31 mouse cellular contexts compared by ENCODE assay signal in genomic region chr2:181653523-181653922, GRCm38 (mm10). TPM values are rescaled to one million over a fixed set of nuclear protein-coding genes. Genes with fewer than 3 reads are reported as not detected.
DNase-seq lines count a peak whose midpoint lies in the region; ATAC-seq and TF ChIP-seq lines count a peak whose summit lies in the region.
"Had no signal": no experiment of that assay in that cellular context is flagged by ENCODE, and none has a peak within 500 bp of the region (broad histone marks: within the 10 kb centered on the region; RNA-seq: fewer than 3 reads in every experiment).

No protein-coding gene starts in this region.

- no peak overlapping the region for H3K4me3 ChIP-seq in heart, embryonic 13.5 days
- H3K4me3 ChIP-seq in heart, embryonic 10.5 days = no peak overlapping the region
- no peak overlapping the region for H3K4me3 ChIP-seq in stomach, embryonic 15.5 days (replicated peaks)
- no peak overlapping the region for H3K4me3 ChIP-seq in stomach, postnatal 0 days (ENCODE audit: low read depth, low read length)
- H3K4me3 ChIP-seq in stomach, embryonic 16.5 days (replicated peaks; ENCODE audit: low read length) = no peak overlapping the region
- H3K4me3 ChIP-seq: embryonic facial prominence, embryonic 12.5 days; embryonic facial prominence, embryonic 15.5 days; gastrocnemius, adult 2 months; hindbrain, embryonic 10.5 days; hindbrain, embryonic 15.5 days had no signal

- TF ChIP-seq CTCF in stomach, postnatal 0 days (IDR thresholded peaks at IDR 0.05; ENCODE audit: low read depth) = no peak

- 86% methylated on average over 1 of the region's 1 CpGs for WGBS in heart, embryonic 13.5 days
- WGBS in heart, embryonic 10.5 days = 82% methylated on average over 1 of the region's 1 CpGs
- 72% methylated on average over 1 of the region's 1 CpGs for WGBS in stomach, embryonic 15.5 days
- 94% methylated on average over 1 of the region's 1 CpGs for WGBS in stomach, postnatal 0 days
- WGBS in large intestine, adult 2 months = 33% methylated on average over 1 of the region's 1 CpGs
- 89% methylated on average over 1 of the region's 1 CpGs for WGBS in stomach, embryonic 16.5 days

- no peak for TF ChIP-seq EP300 in stomach, postnatal 0 days (optimal IDR thresholded peaks at IDR 0.05)

- H3K9me3 ChIP-seq in heart, embryonic 13.5 days = no peaks in the 10 kb centered on the region
- no peaks in the 10 kb centered on the region for H3K9me3 ChIP-seq in heart, embryonic 10.5 days
- H3K9me3 ChIP-seq in stomach, embryonic 15.5 days = no peaks in the 10 kb centered on the region
- no peaks in the 10 kb centered on the region for H3K9me3 ChIP-seq in stomach, postnatal 0 days (ENCODE audit: control insufficient read depth, low read length)
- H3K9me3 ChIP-seq in stomach, embryonic 16.5 days (replicated peaks; ENCODE audit: control insufficient read depth, low read length) = no peaks in the 10 kb centered on the region
- H3K9me3 ChIP-seq: embryonic facial prominence, embryonic 12.5 days; embryonic facial prominence, embryonic 15.5 days; hindbrain, embryonic 10.5 days; hindbrain, embryonic 15.5 days had no signal

- peaks cover 21% of the 10 kb centered on the region for H3K4me1 ChIP-seq in heart, embryonic 13.5 days
- peaks cover 5% of the 10 kb centered on the region; the same call in 1 of the 2 replicates for H3K4me1 ChIP-seq in heart, embryonic 10.5 days
- no peaks in the 10 kb centered on the region; the same call in 1 of the 2 replicates for H3K4me1 ChIP-seq in stomach, embryonic 15.5 days
- H3K4me1 ChIP-seq in stomach, postnatal 0 days (replicated peaks; ENCODE audit: control insufficient read depth, insufficient read depth) = no peaks in the 10 kb centered on the region
- H3K4me1 ChIP-seq in stomach, embryonic 16.5 days (ENCODE audit: control insufficient read depth, insufficient read depth, low read length) = no peaks in the 10 kb centered on the region
- H3K4me1 ChIP-seq: embryonic facial prominence, embryonic 12.5 days; hindbrain, embryonic 10.5 days; hindbrain, embryonic 15.5 days had no signal

- H3K27ac ChIP-seq in heart, embryonic 13.5 days (replicated peaks) = no peak overlapping the region
- H3K27ac ChIP-seq in heart, embryonic 10.5 days = no peak overlapping the region
- H3K27ac ChIP-seq in stomach, embryonic 15.5 days = no peak overlapping the region
- no peak overlapping the region for H3K27ac ChIP-seq in stomach, postnatal 0 days (replicated peaks)
- H3K27ac ChIP-seq in stomach, embryonic 16.5 days (ENCODE audit: low read length) = no peak overlapping the region
- H3K27ac ChIP-seq: embryonic facial prominence, embryonic 12.5 days; embryonic facial prominence, embryonic 15.5 days; gastrocnemius, adult 2 months; hindbrain, embryonic 10.5 days; hindbrain, embryonic 15.5 days had no signal

- ATAC-seq in heart, embryonic 13.5 days (ENCODE audit: extremely low read depth, insufficient number of reproducible peaks, low FRiP score, low TSS enrichment) = no peak
- 0 out of 2 replicates have a peak, but pooled peaks have one; percentile 37 for ATAC-seq in stomach, embryonic 15.5 days (ENCODE audit: insufficient read depth, low FRiP score, low read depth)
- no peak for ATAC-seq in stomach, postnatal 0 days (ENCODE audit: low FRiP score, low TSS enrichment)
- peak; percentile 25; the same call in 1 of the 2 replicates for ATAC-seq in stomach, embryonic 16.5 days (ENCODE audit: insufficient read depth, low FRiP score)
- ATAC-seq: activated CD4-positive, CD25-positive, alpha-beta regulatory T cell, adult 4 months; forebrain, embryonic 14.5 days; forebrain, postnatal 0 days had no signal

- no peak for DNase-seq in heart, embryonic 10.5 days (ENCODE audit: low spot score)
- no peak for DNase-seq in stomach, postnatal 0 days (ENCODE audit: low spot score)
- peak; percentile 11 for DNase-seq in large intestine, adult 2 months (ENCODE audit: low read depth, low spot score)
- DNase-seq in heart, adult 8-10 months (ENCODE audit: low spot score) = no peak
- DNase-seq in cerebellum, postnatal 36 days = no peak
- DNase-seq: adrenal gland, adult 8-10 months; adrenal gland, postnatal 36 days; cerebellum, adult 18-20 months; cerebellum, adult 9-10 months; cerebellum, postnatal 14 days; forebrain, postnatal 0 days; gastrocnemius, adult 2 months; gastrocnemius, postnatal 14 days; heart, adult 11 months; heart, postnatal 36 days had no signal

- peaks cover 87% of the 10 kb centered on the region for H3K36me3 ChIP-seq in heart, embryonic 13.5 days
- peaks cover 82% of the 10 kb centered on the region for H3K36me3 ChIP-seq in heart, embryonic 10.5 days
- H3K36me3 ChIP-seq in stomach, embryonic 15.5 days = peaks cover 51% of the 10 kb centered on the region
- peaks cover 38% of the 10 kb centered on the region for H3K36me3 ChIP-seq in stomach, postnatal 0 days (ENCODE audit: control insufficient read depth, insufficient read depth, low read length)
- peaks cover 24% of the 10 kb centered on the region for H3K36me3 ChIP-seq in stomach, embryonic 16.5 days (ENCODE audit: control insufficient read depth, insufficient read depth, low read length)

- H3K4me2 ChIP-seq in heart, embryonic 13.5 days = no peak overlapping the region
- no peak overlapping the region for H3K4me2 ChIP-seq in stomach, embryonic 15.5 days
- H3K4me2 ChIP-seq in stomach, postnatal 0 days (replicated peaks; ENCODE audit: low read depth) = no peak overlapping the region
- no peak overlapping the region for H3K4me2 ChIP-seq in stomach, embryonic 16.5 days (ENCODE audit: low read depth, low read length)
- H3K4me2 ChIP-seq: embryonic facial prominence, embryonic 12.5 days; embryonic facial prominence, embryonic 15.5 days; hindbrain, embryonic 15.5 days had no signal

- H3K27me3 ChIP-seq in heart, embryonic 13.5 days (replicated peaks) = no peaks in the 10 kb centered on the region
- no peaks in the 10 kb centered on the region for H3K27me3 ChIP-seq in heart, embryonic 10.5 days (ENCODE audit: insufficient read depth, poor library complexity, severe bottlenecking)
- H3K27me3 ChIP-seq in stomach, embryonic 15.5 days (replicated peaks) = no peaks in the 10 kb centered on the region
- no peaks in the 10 kb centered on the region for H3K27me3 ChIP-seq in stomach, postnatal 0 days (ENCODE audit: control insufficient read depth, insufficient read depth, low read length)
- no peaks in the 10 kb centered on the region for H3K27me3 ChIP-seq in stomach, embryonic 16.5 days (ENCODE audit: control insufficient read depth, insufficient read depth, low read length)
- H3K27me3 ChIP-seq: embryonic facial prominence, embryonic 12.5 days; embryonic facial prominence, embryonic 15.5 days; hindbrain, embryonic 15.5 days had no signal

- H3K9ac ChIP-seq in heart, embryonic 13.5 days = 0 out of 2 replicates have a peak overlapping the region, but pooled peaks have one; percentile 50
- no peak overlapping the region for H3K9ac ChIP-seq in stomach, embryonic 15.5 days
- no peak overlapping the region for H3K9ac ChIP-seq in stomach, postnatal 0 days (ENCODE audit: low read length)
- H3K9ac ChIP-seq in stomach, embryonic 16.5 days (ENCODE audit: low read length) = no peak overlapping the region
- H3K9ac ChIP-seq: embryonic facial prominence, embryonic 12.5 days; embryonic facial prominence, embryonic 15.5 days; forebrain, postnatal 0 days; hindbrain, embryonic 15.5 days had no signal

RNA-seq across cellular contexts. Expression of gene Gm29797, which starts 3.3 kb away (rescaled TPM):
- 0.27 TPM in 1 of 2 replicates, not detected in the other for polyA plus RNA-seq in heart, embryonic 13.5 days (2015; fragmentation: Nextera tagmentation; extraction: Ambion mirVana)
- 0.24 TPM in 1 of 2 replicates, not detected in the other for polyA plus RNA-seq in heart, embryonic 10.5 days (2016; fragmentation: Nextera tagmentation; extraction: Ambion mirVana)
- polyA plus RNA-seq in stomach, embryonic 15.5 days (2015; fragmentation: Nextera tagmentation; extraction: Ambion mirVana) = 0.36 and 1.2 TPM in 2 replicates
- polyA plus RNA-seq in stomach, postnatal 0 days (2015; fragmentation: Nextera tagmentation; extraction: Ambion mirVana) = not detected in 2 replicates
- polyA plus RNA-seq in large intestine, adult 2 months (2012; rRNA removed) = 0.20 and 0.33 TPM in 2 replicates
- polyA plus RNA-seq in stomach, embryonic 16.5 days (2015; fragmentation: Nextera tagmentation; extraction: Ambion mirVana) = 0.31 TPM in 1 of 2 replicates, not detected in the other
- not detected for total RNA-seq in heart, adult 8-10 months (2022)
- total RNA-seq: common myeloid progenitor, adult 5-6 weeks; forebrain, postnatal 0 days; gastrocnemius, adult 2 months; gastrocnemius, postnatal 14 days; heart, postnatal 36 days had no signal
- polyA plus RNA-seq: activated CD4-positive, CD25-positive, alpha-beta regulatory T cell, adult 4 months; embryonic facial prominence, embryonic 12.5 days; forebrain, embryonic 11.5 days; forebrain, embryonic 14.5 days; forebrain, postnatal 0 days; frontal cortex, adult 2 months; heart, embryonic 14.5 days; heart, postnatal 0 days; hindbrain, embryonic 10.5 days; hindbrain, embryonic 15.5 days had no signal

RNA-seq across cellular contexts. Expression of gene Sox18, which starts 17.9 kb away (rescaled TPM):
- 34.7 and 36.1 TPM in 2 replicates for polyA plus RNA-seq in heart, embryonic 13.5 days (2015; fragmentation: Nextera tagmentation; extraction: Ambion mirVana)
- 22.1 and 25.0 TPM in 2 replicates for polyA plus RNA-seq in heart, embryonic 10.5 days (2016; fragmentation: Nextera tagmentation; extraction: Ambion mirVana)
- 28.7 and 32.0 TPM in 2 replicates for polyA plus RNA-seq in stomach, embryonic 15.5 days (2015; fragmentation: Nextera tagmentation; extraction: Ambion mirVana)
- polyA plus RNA-seq in stomach, postnatal 0 days (2015; fragmentation: Nextera tagmentation; extraction: Ambion mirVana) = 14.0 and 14.1 TPM in 2 replicates
- 14.3 and 18.2 TPM in 2 replicates for polyA plus RNA-seq in large intestine, adult 2 months (2012; rRNA removed)
- 25.4 and 25.5 TPM in 2 replicates for polyA plus RNA-seq in stomach, embryonic 16.5 days (2015; fragmentation: Nextera tagmentation; extraction: Ambion mirVana)
- 10 to 100 TPM; 21.4 to 53.8 (median 48.1) TPM for total RNA-seq in heart, adult 8-10 months (2022)
- total RNA-seq: common myeloid progenitor, adult 5-6 weeks had no signal
- polyA plus RNA-seq: activated CD4-positive, CD25-positive, alpha-beta regulatory T cell, adult 4 months had no signal

RNA-seq across cellular contexts. Expression of gene Tcea2, which starts 26.6 kb away (rescaled TPM):
- polyA plus RNA-seq in heart, embryonic 13.5 days (2015; fragmentation: Nextera tagmentation; extraction: Ambion mirVana) = 15.2 and 17.1 TPM in 2 replicates
- polyA plus RNA-seq in heart, embryonic 10.5 days (2016; fragmentation: Nextera tagmentation; extraction: Ambion mirVana) = 12.2 and 15.3 TPM in 2 replicates
- polyA plus RNA-seq in stomach, embryonic 15.5 days (2015; fragmentation: Nextera tagmentation; extraction: Ambion mirVana) = 21.5 and 24.2 TPM in 2 replicates
- 12.7 and 13.4 TPM in 2 replicates for polyA plus RNA-seq in stomach, postnatal 0 days (2015; fragmentation: Nextera tagmentation; extraction: Ambion mirVana)
- polyA plus RNA-seq in large intestine, adult 2 months (2012; rRNA removed) = 4.5 and 5.0 TPM in 2 replicates
- 19.3 and 19.7 TPM in 2 replicates for polyA plus RNA-seq in stomach, embryonic 16.5 days (2015; fragmentation: Nextera tagmentation; extraction: Ambion mirVana)
- total RNA-seq in heart, adult 8-10 months (2022) = 1 to 10 TPM; 5.3 to 8.0 (median 7.2) TPM

RNA-seq across cellular contexts. Expression of gene Rgs19, which starts 40.3 kb away (rescaled TPM):
- polyA plus RNA-seq in heart, embryonic 13.5 days (2015; fragmentation: Nextera tagmentation; extraction: Ambion mirVana) = 43.5 and 44.2 TPM in 2 replicates
- polyA plus RNA-seq in heart, embryonic 10.5 days (2016; fragmentation: Nextera tagmentation; extraction: Ambion mirVana) = 56.4 and 67.7 TPM in 2 replicates
- polyA plus RNA-seq in stomach, embryonic 15.5 days (2015; fragmentation: Nextera tagmentation; extraction: Ambion mirVana) = 51.7 and 53.3 TPM in 2 replicates
- polyA plus RNA-seq in stomach, postnatal 0 days (2015; fragmentation: Nextera tagmentation; extraction: Ambion mirVana) = 20.0 and 24.6 TPM in 2 replicates
- 25.9 and 29.2 TPM in 2 replicates for polyA plus RNA-seq in large intestine, adult 2 months (2012; rRNA removed)
- polyA plus RNA-seq in stomach, embryonic 16.5 days (2015; fragmentation: Nextera tagmentation; extraction: Ambion mirVana) = 54.2 and 55.3 TPM in 2 replicates
- 1 to 10 TPM; 3.7 to 8.9 (median 4.9) TPM for total RNA-seq in heart, adult 8-10 months (2022)

RNA-seq across cellular contexts. Expression of gene Lkaaear1, which starts 44.7 kb away (rescaled TPM):
- polyA plus RNA-seq in heart, embryonic 13.5 days (2015; fragmentation: Nextera tagmentation; extraction: Ambion mirVana) = not detected in 2 replicates
- not detected in 2 replicates for polyA plus RNA-seq in heart, embryonic 10.5 days (2016; fragmentation: Nextera tagmentation; extraction: Ambion mirVana)
- polyA plus RNA-seq in stomach, embryonic 15.5 days (2015; fragmentation: Nextera tagmentation; extraction: Ambion mirVana) = not detected in 2 replicates
- not detected in 2 replicates for polyA plus RNA-seq in stomach, postnatal 0 days (2015; fragmentation: Nextera tagmentation; extraction: Ambion mirVana)
- polyA plus RNA-seq in large intestine, adult 2 months (2012; rRNA removed) = not detected in 2 replicates
- polyA plus RNA-seq in stomach, embryonic 16.5 days (2015; fragmentation: Nextera tagmentation; extraction: Ambion mirVana) = not detected in 2 replicates
- total RNA-seq in heart, adult 8-10 months (2022) = not detected
- total RNA-seq: adrenal gland, adult 8-10 months; adrenal gland, postnatal 36 days; common myeloid progenitor, adult 5-6 weeks; ES-E14; forebrain, postnatal 0 days; gastrocnemius, adult 2 months; gastrocnemius, postnatal 14 days; gastrocnemius, postnatal 4 days; heart, postnatal 36 days had no signal
- polyA plus RNA-seq: activated CD4-positive, CD25-positive, alpha-beta regulatory T cell, adult 4 months; embryonic facial prominence, embryonic 12.5 days; embryonic facial prominence, embryonic 15.5 days; forebrain, embryonic 11.5 days; forebrain, embryonic 14.5 days; forebrain, postnatal 0 days; frontal cortex, adult 2 months; heart, embryonic 14.5 days; heart, postnatal 0 days; hindbrain, embryonic 10.5 days; hindbrain, embryonic 15.5 days had no signal

Comparison
In these comparisons a context has a peak if more than half of its experiments do, and no peak if none do; other contexts are left out.
1. ATAC-seq: peak in stomach, embryonic 15.5 days (single experiment) and stomach, embryonic 16.5 days (single experiment); none in heart, embryonic 13.5 days (single experiment) and stomach, postnatal 0 days (single experiment).